Mouse (Mus musculus): ENCODE measurements around the gene Gnaq. TPM values are rescaled to one million over a fixed set of nuclear protein-coding genes. Genes with fewer than 3 reads are reported as not detected.

The Gnaq gene
- polyA plus RNA-seq, 1 experiment from 2014 or later = 34.0 TPM

GRCm38 (mm10) chr19:16201356-16201755 is 68.7 kb downstream of the Gnaq start:
- no peaks in the 10 kb centered on the region for H3K9me3 ChIP-seq (replicated peaks)
- WGBS = 96% methylated on average over 2 of the region's 2 CpGs
- H3K4me1 ChIP-seq = 0 out of 2 replicates have a peak, but pooled peaks cover 4% of the 10 kb centered on the region
- H3K9ac ChIP-seq = no peak overlapping the region
- H3K4me3 ChIP-seq (replicated peaks) = no peak overlapping the region
- no peak for ATAC-seq (ENCODE audit: insufficient number of reproducible peaks, low FRiP score, low TSS enrichment, low read depth)
- H3K27me3 ChIP-seq = no peaks in the 10 kb centered on the region
- H3K36me3 ChIP-seq = no peaks in the 10 kb centered on the region
- no peak overlapping the region for H3K4me2 ChIP-seq (replicated peaks)
- no peak overlapping the region for H3K27ac ChIP-seq (replicated peaks)

- H3K27ac ChIP-seq (replicated peaks) = no peak overlapping the region
- no peak for ATAC-seq (ENCODE audit: insufficient number of reproducible peaks, low FRiP score, low TSS enrichment, low read depth)
- H3K4me1 ChIP-seq = peaks cover 4% of the 10 kb centered on the region; the same call in 1 of the 2 replicates
- H3K36me3 ChIP-seq = no peaks in the 10 kb centered on the region
- H3K27me3 ChIP-seq = no peaks in the 10 kb centered on the region
- no peak overlapping the region for H3K4me2 ChIP-seq (replicated peaks)
- no peaks in the 10 kb centered on the region for H3K9me3 ChIP-seq (replicated peaks)
- H3K4me3 ChIP-seq (replicated peaks) = no peak overlapping the region
- 67% methylated on average over 7 of the region's 7 CpGs for WGBS
- H3K9ac ChIP-seq = no peak overlapping the region
Measured at GRCm38 (mm10) chr19:16204776-16205680, 72.4 kb downstream of the Gnaq start.

GRCm38 (mm10) chr19:16209616-16210015 is 77.0 kb downstream of the Gnaq start:
- Histone ChIP-seq H3K4me2 (replicated peaks) (no peak overlapping the region), H3K4me3 (replicated peaks) (no peak overlapping the region), H3K27me3 (no peaks in the 10 kb centered on the region), H3K36me3 (no peaks in the 10 kb centered on the region), H3K9me3 (replicated peaks) (no peaks in the 10 kb centered on the region), H3K4me1 (peaks cover 4% of the 10 kb centered on the region; the same call in 1 of the 2 replicates), H3K9ac (no peak overlapping the region), H3K27ac (replicated peaks) (no peak overlapping the region)
- no peak for ATAC-seq (ENCODE audit: insufficient number of reproducible peaks, low FRiP score, low TSS enrichment, low read depth)
- 91% methylated on average over 2 of the region's 2 CpGs for WGBS

- Histone ChIP-seq H3K4me2 (replicated peaks) (no peak overlapping the region), H3K27me3 (no peaks in the 10 kb centered on the region), H3K36me3 (peaks cover 5% of the 10 kb centered on the region; the same call in 1 of the 2 replicates), H3K27ac (replicated peaks) (no peak overlapping the region), H3K9ac (no peak overlapping the region), H3K9me3 (replicated peaks) (no peaks in the 10 kb centered on the region), H3K4me1 (peaks cover 6% of the 10 kb centered on the region; the same call in 1 of the 2 replicates), H3K4me3 (replicated peaks) (no peak overlapping the region)
- WGBS = 52% methylated on average over 6 of the region's 6 CpGs
- no peak for ATAC-seq (ENCODE audit: insufficient number of reproducible peaks, low FRiP score, low TSS enrichment, low read depth)
Measured at GRCm38 (mm10) chr19:16214946-16215345, 82.3 kb downstream of the Gnaq start.

- Histone ChIP-seq H3K9me3 (replicated peaks) (no peaks in the 10 kb centered on the region), H3K9ac (no peak overlapping the region), H3K36me3 (peaks cover 5% of the 10 kb centered on the region; the same call in 1 of the 2 replicates), H3K4me3 (replicated peaks) (no peak overlapping the region), H3K4me2 (replicated peaks) (no peak overlapping the region), H3K4me1 (0 out of 2 replicates have a peak, but pooled peaks cover 6% of the 10 kb centered on the region), H3K27ac (replicated peaks) (no peak overlapping the region), H3K27me3 (no peaks in the 10 kb centered on the region)
- 86% methylated on average over 2 of the region's 2 CpGs for WGBS
- no peak for ATAC-seq (ENCODE audit: insufficient number of reproducible peaks, low FRiP score, low TSS enrichment, low read depth)
Measured at GRCm38 (mm10) chr19:16215430-16216016, 82.9 kb downstream of the Gnaq start.

GRCm38 (mm10) chr19:16219978-16220377 is 87.3 kb downstream of the Gnaq start:
- H3K4me1 ChIP-seq = 0 out of 2 replicates have a peak, but pooled peaks cover 6% of the 10 kb centered on the region
- 78% methylated on average over 4 of the region's 4 CpGs for WGBS
- no peak overlapping the region for H3K4me3 ChIP-seq (replicated peaks)
- no peaks in the 10 kb centered on the region for H3K27me3 ChIP-seq
- peaks cover 5% of the 10 kb centered on the region; the same call in 1 of the 2 replicates for H3K36me3 ChIP-seq
- no peak for ATAC-seq (ENCODE audit: insufficient number of reproducible peaks, low FRiP score, low TSS enrichment, low read depth)
- H3K4me2 ChIP-seq (replicated peaks) = no peak overlapping the region
- no peak overlapping the region for H3K27ac ChIP-seq (replicated peaks)
- H3K9ac ChIP-seq = no peak overlapping the region
- no peaks in the 10 kb centered on the region for H3K9me3 ChIP-seq (replicated peaks)

GRCm38 (mm10) chr19:16222526-16222925 is 89.9 kb downstream of the Gnaq start:
- peaks cover 5% of the 10 kb centered on the region; the same call in 1 of the 2 replicates for H3K36me3 ChIP-seq
- ATAC-seq (ENCODE audit: insufficient number of reproducible peaks, low FRiP score, low TSS enrichment, low read depth) = no peak
- 57% methylated on average over 3 of the region's 3 CpGs for WGBS

GRCm38 (mm10) chr19:16223126-16223525 is 90.5 kb downstream of the Gnaq start:
- no peak for ATAC-seq (ENCODE audit: insufficient number of reproducible peaks, low FRiP score, low TSS enrichment, low read depth)
- Histone ChIP-seq H3K9ac (no peak overlapping the region), H3K27me3 (no peaks in the 10 kb centered on the region), H3K27ac (replicated peaks) (no peak overlapping the region), H3K4me2 (replicated peaks) (no peak overlapping the region), H3K9me3 (replicated peaks) (0 out of 2 replicates have a peak, but pooled peaks cover 5% of the 10 kb centered on the region), H3K36me3 (peaks cover 5% of the 10 kb centered on the region; the same call in 1 of the 2 replicates), H3K4me1 (0 out of 2 replicates have a peak, but pooled peaks cover 6% of the 10 kb centered on the region), H3K4me3 (replicated peaks) (no peak overlapping the region)
- WGBS = 87% methylated on average over 3 of the region's 3 CpGs

More at GRCm38 (mm10) chr19:16222526-16222925, 89.9 kb downstream of the Gnaq start:
- H3K9ac ChIP-seq = no peak overlapping the region
- no peak overlapping the region for H3K27ac ChIP-seq (replicated peaks)
- no peak overlapping the region for H3K4me3 ChIP-seq (replicated peaks)
- 0 out of 2 replicates have a peak, but pooled peaks cover 6% of the 10 kb centered on the region for H3K4me1 ChIP-seq
- 0 out of 2 replicates have a peak, but pooled peaks cover 5% of the 10 kb centered on the region for H3K9me3 ChIP-seq (replicated peaks)
- no peaks in the 10 kb centered on the region for H3K27me3 ChIP-seq
- H3K4me2 ChIP-seq (replicated peaks) = no peak overlapping the region

GRCm38 (mm10) chr19:16224831-16225230 is 92.2 kb downstream of the Gnaq start:
- ATAC-seq (ENCODE audit: insufficient number of reproducible peaks, low FRiP score, low TSS enrichment, low read depth) = no peak
- H3K9me3 ChIP-seq (replicated peaks) = 0 out of 2 replicates have a peak, but pooled peaks cover 5% of the 10 kb centered on the region
- H3K27ac ChIP-seq (replicated peaks) = no peak overlapping the region
- 54% methylated on average over 2 of the region's 2 CpGs for WGBS
- H3K4me3 ChIP-seq (replicated peaks) = no peak overlapping the region
- no peak overlapping the region for H3K4me2 ChIP-seq (replicated peaks)
- H3K27me3 ChIP-seq = no peaks in the 10 kb centered on the region
- H3K36me3 ChIP-seq = peaks cover under 1% of the 10 kb centered on the region; the same call in 1 of the 2 replicates
- 0 out of 2 replicates have a peak, but pooled peaks cover under 1% of the 10 kb centered on the region for H3K4me1 ChIP-seq
- H3K9ac ChIP-seq = no peak overlapping the region

GRCm38 (mm10) chr19:16231584-16231983 is 99.0 kb downstream of the Gnaq start:
- H3K4me2 ChIP-seq (replicated peaks) = no peak overlapping the region
- 57% methylated on average over 1 of the region's 1 CpGs for WGBS
- H3K9me3 ChIP-seq (replicated peaks) = no peaks in the 10 kb centered on the region
- H3K27me3 ChIP-seq = no peaks in the 10 kb centered on the region
- peaks cover 7% of the 10 kb centered on the region; the same call in 1 of the 2 replicates for H3K4me1 ChIP-seq
- ATAC-seq (ENCODE audit: insufficient number of reproducible peaks, low FRiP score, low TSS enrichment, low read depth) = no peak
- no peak overlapping the region for H3K9ac ChIP-seq
- no peak overlapping the region for H3K4me3 ChIP-seq (replicated peaks)
- H3K27ac ChIP-seq (replicated peaks) = no peak overlapping the region
- no peaks in the 10 kb centered on the region for H3K36me3 ChIP-seq

GRCm38 (mm10) chr19:16235594-16235993 is 103.0 kb downstream of the Gnaq start:
- no peak for ATAC-seq (ENCODE audit: insufficient number of reproducible peaks, low FRiP score, low TSS enrichment, low read depth)
- no peak overlapping the region for H3K9ac ChIP-seq
- no peak overlapping the region for H3K4me2 ChIP-seq (replicated peaks)
- peaks cover 38% of the 10 kb centered on the region for H3K4me1 ChIP-seq
- WGBS = 77% methylated on average over 8 of the region's 8 CpGs
- no peak overlapping the region for H3K27ac ChIP-seq (replicated peaks)
- H3K4me3 ChIP-seq (replicated peaks) = no peak overlapping the region
- H3K9me3 ChIP-seq (replicated peaks) = no peaks in the 10 kb centered on the region
- H3K36me3 ChIP-seq = no peaks in the 10 kb centered on the region
- H3K27me3 ChIP-seq = no peaks in the 10 kb centered on the region
